Mouse (Mus musculus): ENCODE measurements around the gene Ank3.

Ank3 gene

GRCm38 (mm10) chr10:69720899-69721490, 322.4 kb downstream of the Ank3 start:
- DNase-seq (ENCODE audit: low read depth): no peak

GRCm38 (mm10) chr10:69724159-69724558, 325.6 kb downstream of the Ank3 start:
- no peak for DNase-seq (ENCODE audit: low read depth)

DNA sequence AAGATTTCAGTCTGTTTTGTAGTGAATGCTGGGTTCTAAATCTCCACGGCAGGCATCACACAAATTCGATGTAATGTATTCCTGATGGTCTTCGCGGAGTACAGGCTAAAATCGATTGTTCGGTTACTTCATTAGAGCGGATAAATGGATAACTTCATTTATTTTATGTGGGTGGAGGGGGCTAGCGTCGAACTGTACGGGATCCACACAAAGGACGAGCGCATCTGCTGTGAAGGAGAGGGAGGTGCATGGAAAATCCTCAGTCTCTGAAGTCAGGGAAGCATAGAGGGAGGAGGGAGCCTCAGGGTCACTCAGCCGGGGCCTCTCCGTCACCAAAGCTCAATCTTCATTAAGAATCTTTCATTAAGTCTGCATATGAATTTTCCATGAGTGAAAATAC, 326.5 kb downstream of the Ank3 start:
- no peak for DNase-seq (ENCODE audit: low read depth)

- no peak for DNase-seq (ENCODE audit: low read depth)
Observed at GRCm38 (mm10) chr10:69726265-69726664, 327.7 kb downstream of the Ank3 start.

DNA sequence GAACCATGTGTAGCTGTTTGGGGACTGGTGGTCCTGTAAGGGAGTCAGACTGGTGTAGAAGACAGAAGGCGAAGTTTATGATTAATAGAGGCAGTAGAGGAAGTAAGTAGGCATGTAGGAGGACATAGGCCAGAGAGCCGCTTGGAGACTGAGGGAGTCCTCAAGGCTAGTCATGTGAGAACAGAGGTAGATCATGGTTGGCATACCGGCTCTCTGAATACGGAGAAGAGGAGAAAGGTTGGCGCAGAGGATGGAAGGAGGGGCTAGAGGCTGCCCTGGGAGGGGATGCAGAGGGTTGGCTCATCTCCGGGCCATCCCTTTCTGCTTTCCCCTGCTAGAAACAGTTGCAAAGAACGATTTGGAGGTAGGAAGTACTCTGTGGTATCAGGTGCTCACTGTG, 328.2 kb downstream of the Ank3 start:
- no peak for DNase-seq (ENCODE audit: low read depth)

GRCm38 (mm10) chr10:69728876-69729275, 330.3 kb downstream of the Ank3 start:
- no peak for DNase-seq (ENCODE audit: low read depth)

DNA sequence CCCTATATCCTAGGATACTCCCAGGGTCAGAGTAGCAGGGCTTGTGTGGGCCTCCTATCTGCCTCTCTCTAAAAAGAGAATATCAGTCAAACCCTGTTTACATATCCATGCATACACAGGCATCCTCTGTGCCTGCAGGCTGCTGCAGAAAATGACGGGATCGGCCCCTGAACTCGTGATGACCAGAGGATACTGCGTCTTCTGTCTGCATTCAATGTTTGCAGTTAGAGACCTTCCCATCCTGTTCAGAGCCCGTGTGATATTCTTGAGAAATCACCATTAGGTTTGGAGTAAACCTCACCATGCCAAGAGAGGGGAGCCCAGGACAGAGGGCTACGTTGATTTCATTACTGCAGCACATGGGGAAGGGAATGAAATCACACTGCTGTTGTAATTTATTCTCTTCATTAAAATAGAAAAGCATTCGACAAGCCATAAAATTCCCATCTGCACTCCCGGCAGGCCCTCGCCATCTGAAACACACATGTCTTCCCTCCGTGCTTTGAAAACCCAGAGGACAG, 331.8 kb downstream of the Ank3 start:
- DNase-seq (ENCODE audit: low read depth): no peak

GRCm38 (mm10) chr10:69731341-69731740, 332.8 kb downstream of the Ank3 start:
- no peak for DNase-seq (ENCODE audit: low read depth)

DNA sequence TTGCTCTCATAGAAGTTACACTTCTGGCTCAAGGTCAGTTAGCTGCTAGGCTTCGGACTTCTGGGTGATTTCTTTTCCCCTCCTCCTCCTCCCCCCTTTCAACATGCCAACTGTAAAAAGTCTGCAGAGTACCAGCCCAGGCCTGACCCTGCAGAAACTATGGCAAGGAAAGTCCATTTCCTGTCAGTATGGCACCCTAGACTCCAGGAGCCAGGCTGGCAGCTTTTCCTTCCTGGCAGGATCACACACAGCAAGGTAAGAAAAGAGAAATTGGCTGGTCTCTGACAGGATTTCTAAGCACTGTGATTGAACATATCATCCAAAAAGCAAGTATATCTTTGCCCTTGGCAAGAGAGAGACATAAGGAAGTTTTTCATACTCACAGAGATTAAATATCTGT, 333.3 kb downstream of the Ank3 start:
- no peak for DNase-seq (ENCODE audit: low read depth)

DNA sequence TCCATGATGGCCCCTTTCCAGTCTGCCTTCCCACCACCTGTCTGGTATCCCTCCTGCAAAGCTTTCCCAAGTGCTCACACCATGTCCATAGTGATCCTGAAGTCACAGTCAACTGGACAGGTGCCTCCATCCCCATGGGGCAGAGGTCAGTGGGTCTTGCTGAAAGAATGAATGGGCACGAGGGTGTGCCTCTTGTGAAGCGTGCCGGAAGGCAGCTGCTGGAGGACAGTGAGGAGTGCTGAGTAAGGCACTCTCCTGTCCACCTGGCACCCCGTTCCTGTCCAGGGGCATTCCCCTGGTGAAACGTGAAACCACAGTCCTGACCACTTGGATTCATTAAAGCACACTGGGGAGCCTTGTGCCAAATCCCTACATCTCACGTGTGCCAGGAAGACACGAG, 337.7 kb downstream of the Ank3 start:
- DNase-seq (ENCODE audit: low read depth): no peak

- DNase-seq (ENCODE audit: low read depth): no peak
Observed at GRCm38 (mm10) chr10:69738741-69739271, 340.2 kb downstream of the Ank3 start.

GRCm38 (mm10) chr10:69742528-69742927, 344.0 kb downstream of the Ank3 start:
- no peak for DNase-seq (ENCODE audit: low read depth)

DNA sequence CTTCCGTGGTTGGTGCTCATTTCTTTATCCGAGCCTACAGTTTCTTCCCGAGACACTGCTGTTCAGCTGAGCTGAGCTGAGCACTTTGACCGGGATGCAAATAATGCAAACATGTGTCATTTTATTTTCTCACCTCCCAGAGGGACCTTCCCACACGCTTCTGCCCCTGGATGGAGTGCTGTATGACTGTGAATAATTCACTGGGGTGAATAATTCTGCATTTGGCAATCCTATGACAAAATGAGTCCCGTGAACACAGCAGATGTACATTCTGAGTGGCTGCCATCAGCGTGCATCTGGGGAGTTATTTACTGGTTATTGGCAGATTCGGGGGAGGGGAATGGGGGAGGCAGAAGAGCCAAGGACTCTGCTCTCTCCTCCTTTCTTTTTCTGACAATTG, 345.6 kb downstream of the Ank3 start:
- DNase-seq (ENCODE audit: low read depth): no peak

- DNase-seq (ENCODE audit: low read depth): no peak
Observed at GRCm38 (mm10) chr10:69744871-69745270, 346.3 kb downstream of the Ank3 start.

DNA sequence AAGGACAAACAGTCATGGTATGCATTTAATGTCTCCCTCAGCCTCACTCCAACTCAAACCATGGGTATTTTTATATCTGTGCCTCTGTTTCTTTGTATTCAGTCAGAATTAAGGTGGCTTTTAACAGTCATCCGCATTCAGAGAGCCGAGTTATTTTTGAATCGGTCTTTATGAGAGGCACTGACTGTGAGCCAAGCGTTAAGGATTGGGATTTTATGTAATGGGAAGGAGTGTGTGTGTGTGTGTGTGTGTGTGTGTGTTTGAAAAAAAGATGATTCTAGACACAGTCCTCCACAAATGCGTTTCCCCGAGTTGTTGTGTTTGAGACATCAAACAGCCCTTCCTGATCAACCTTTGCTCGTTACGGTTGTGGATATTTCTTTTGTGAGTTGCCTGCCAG, 347.7 kb downstream of the Ank3 start:
- DNase-seq (ENCODE audit: low read depth): no peak

GRCm38 (mm10) chr10:69746730-69747129, 348.2 kb downstream of the Ank3 start:
- DNase-seq (ENCODE audit: low read depth): no peak

- no peak for DNase-seq (ENCODE audit: low read depth)
Observed at GRCm38 (mm10) chr10:69751416-69751815, 352.8 kb downstream of the Ank3 start.

- no peak for DNase-seq (ENCODE audit: low read depth)
Observed at GRCm38 (mm10) chr10:69753464-69753863, 354.9 kb downstream of the Ank3 start.

DNA sequence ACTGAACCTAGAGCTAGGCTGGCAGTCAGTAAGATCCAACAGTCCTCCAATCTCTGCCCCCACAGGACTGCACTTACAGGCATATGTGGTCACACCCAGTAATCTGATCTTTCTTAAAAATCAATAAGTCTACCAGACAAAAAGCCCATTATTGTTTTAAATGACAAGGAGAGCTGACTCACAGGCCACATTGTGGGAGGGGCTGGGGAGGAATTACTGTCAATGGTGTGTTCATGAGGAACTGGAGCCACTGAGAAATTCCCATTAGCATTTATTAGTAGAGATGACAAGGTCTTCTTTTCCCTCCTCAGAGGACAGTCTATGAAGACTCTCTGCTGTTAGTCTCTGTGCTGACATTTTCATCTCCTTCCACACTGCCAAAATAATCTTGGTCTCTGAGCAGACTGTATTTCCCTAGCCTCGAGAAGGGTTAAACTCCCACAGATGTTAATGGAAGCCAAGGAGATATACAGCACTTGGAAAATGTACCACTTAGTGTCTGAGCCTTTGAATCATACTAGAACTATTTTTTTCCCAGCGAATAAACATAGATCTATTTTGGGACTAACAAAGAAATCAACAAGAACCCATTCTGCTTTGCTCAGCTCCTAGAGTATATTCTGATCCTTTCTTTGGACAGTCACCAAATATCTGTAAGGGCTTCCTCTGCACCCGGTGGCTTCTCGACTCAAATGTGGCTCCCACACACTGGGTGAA, 358.5 kb downstream of the Ank3 start:
- no peak for DNase-seq (ENCODE audit: low read depth)

- no peak for DNase-seq (ENCODE audit: low read depth)
Observed at GRCm38 (mm10) chr10:69762977-69763376, 364.4 kb downstream of the Ank3 start.

- no peak for DNase-seq (ENCODE audit: low read depth)
Observed at GRCm38 (mm10) chr10:69764402-69764801, 365.8 kb downstream of the Ank3 start.

DNA sequence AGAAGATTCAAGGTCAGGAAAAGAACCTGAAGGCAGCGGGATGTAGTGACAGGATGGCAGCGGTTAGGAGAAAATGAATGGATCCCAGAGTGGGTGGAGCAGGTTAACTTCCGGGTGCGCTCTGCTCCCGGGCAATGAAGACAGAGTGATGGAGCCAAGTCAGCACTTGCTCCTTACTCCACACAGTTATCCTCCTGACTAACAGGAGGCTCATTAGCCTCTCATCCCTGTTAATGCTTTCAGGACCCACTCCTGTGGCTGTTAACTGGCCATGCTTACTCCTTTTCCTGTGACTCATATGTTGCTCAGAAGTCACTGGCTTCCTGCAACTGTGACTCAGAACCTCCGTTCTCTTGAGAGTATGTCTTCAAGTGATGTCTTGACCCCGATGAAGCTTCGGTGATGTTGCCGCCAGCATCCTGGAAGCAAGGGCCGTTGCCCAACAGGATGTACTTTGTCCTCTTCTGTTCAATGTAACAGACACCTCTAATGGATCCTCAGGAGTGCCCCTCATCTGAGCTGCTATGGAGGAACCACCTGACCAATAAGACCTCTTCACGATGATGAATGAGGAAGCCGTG, 378.6 kb downstream of the Ank3 start:
- no peak for DNase-seq (ENCODE audit: low read depth)

GRCm38 (mm10) chr10:69777736-69778135, 379.2 kb downstream of the Ank3 start:
- no peak for DNase-seq (ENCODE audit: low read depth)
